Mouse (Mus musculus): Measurements from ENCODE around the gene Anxa2. TPM values are rescaled to one million over a fixed set of nuclear protein-coding genes. Genes with fewer than 3 reads are reported as not detected.
A peak's percentile ranks its signal among the peaks of the same experiment; 100 is the strongest.

Anxa2 gene
- polyA plus RNA-seq, 1 experiment from 2014 or later, result 228 TPM

DNA sequence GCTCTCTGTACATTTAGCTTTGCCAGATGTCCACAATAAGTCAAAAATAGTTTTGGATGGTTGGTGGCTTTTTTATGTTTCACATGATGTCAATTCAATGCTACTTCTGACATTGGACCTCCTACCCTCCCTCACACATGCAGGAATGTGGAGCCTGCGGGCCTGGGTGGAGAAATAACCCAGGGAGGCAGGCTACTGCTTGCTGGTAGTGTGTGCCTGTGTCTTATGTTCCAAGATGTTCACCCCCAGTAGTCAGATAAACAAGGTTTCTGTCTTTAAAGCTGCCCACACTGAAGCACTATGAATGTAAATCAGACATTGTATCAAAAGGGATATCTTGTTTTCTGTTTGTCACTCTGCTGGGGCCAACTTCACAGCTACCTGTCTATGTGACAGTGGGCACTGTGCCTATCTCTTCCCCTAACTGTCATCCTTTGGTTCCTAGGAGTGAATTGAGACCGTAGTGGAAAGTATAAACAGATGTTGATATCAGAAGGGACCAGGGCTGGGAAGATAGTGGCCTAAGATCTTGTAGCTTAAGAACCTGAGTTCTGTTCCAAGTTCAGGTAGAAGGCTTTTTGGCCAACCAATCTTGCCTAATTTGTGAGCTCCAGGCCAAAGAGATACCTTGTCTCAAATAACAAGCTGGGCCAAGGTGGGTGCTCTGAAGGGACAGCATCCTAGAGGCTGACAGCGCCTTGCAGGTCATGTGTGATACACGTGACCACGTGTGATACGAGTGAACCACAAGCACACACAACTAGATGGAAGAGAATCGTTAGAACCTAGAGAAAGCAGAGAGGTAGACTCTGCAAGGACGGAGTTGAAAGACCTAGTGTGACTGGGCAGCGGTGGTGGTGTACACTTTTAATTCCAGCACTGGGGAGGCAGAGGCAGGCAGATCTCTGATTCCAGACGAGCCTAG is 1.3 kb upstream of the Anxa2 start:
- ATAC-seq (ENCODE audit: low FRiP score, low read depth), result no peak
- Histone ChIP-seq H3K4me3 (no peak overlapping the region), H3K9me3 (no peaks in the 10 kb centered on the region), H3K27ac (replicated peaks) (no peak overlapping the region), H3K9ac (replicated peaks) (no peak overlapping the region), H3K4me1 (peaks cover 18% of the 10 kb centered on the region), H3K36me3 (no peaks in the 10 kb centered on the region), H3K4me2 (replicated peaks) (no peak overlapping the region), H3K27me3 (peaks cover 45% of the 10 kb centered on the region)
- 92% methylated on average over 10 of the region's 10 CpGs for WGBS

DNA sequence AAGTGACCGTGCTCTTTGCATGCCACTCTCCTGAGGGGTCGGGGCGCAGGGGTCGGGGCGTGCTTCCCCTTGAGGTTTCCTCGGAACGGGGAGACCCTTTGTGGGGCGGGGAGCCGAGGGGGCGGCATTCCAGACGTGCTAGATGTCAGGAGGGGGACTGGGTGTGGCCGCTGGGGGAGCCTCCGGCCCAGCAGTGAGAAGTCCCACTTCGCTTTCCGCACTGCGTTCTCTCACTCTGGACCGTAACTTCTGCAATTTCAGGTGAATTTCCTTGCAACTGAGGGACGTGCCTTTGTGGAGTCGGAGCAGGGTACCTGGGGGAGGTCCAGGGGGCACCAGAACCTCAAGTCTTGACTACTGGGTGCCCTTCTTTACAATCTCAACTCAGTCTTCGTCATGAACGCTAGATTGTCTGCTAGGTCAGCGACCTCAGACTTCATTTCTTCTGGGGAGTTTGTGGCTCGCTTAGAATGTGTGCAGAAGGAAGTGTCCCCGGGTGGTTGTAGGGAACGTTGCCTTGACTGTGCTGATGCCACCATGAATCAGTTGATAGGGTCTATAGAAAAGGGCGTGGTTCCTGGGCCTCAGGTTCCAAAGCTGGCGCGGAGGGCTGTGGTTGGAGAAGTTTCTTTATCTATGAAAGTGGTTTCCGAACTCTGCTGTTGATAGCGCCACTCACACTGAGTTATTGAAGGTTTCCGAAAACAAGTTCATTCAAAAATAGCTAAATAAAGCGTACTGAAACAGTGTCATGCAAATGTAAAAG is 664 bp downstream of the Anxa2 start:
- Histone ChIP-seq H3K9ac (replicated peaks) (peak overlapping the region; percentile 49), H3K36me3 (no peaks in the 10 kb centered on the region), H3K9me3 (no peaks in the 10 kb centered on the region), H3K4me2 (replicated peaks) (peak overlapping the region; percentile 58), H3K4me1 (peaks cover 22% of the 10 kb centered on the region), H3K4me3 (peak overlapping the region; percentile 41), H3K27ac (replicated peaks) (no peak overlapping the region), H3K27me3 (peaks cover 48% of the 10 kb centered on the region)
- ATAC-seq (ENCODE audit: low FRiP score, low read depth), result no peak
- WGBS, result 7% methylated on average over 31 of the region's 32 CpGs

DNA sequence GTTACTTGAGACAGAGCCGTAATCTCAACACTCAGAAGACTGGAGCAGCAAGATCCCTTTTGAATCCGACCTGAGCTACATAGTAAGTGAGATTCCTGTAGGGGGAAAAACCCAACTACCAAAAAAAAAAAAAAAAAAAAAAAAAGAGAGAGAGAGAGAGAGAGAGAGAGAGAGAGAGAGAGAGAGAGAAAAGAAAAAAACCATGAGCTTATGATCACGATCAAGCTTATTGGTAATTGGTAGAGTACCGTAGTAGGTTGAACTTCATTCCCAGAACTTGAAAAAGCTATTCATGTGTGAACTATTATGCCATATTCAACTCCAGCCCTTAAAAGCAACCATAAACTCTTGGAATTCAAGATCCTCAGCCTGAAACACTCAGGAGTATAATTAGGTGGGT is 1.3 kb downstream of the Anxa2 start:
- ATAC-seq (ENCODE audit: low FRiP score, low read depth), result no peak
- Histone ChIP-seq H3K27me3 (peaks cover 48% of the 10 kb centered on the region), H3K4me3 (no peak overlapping the region), H3K4me1 (peaks cover 23% of the 10 kb centered on the region), H3K27ac (replicated peaks) (no peak overlapping the region), H3K4me2 (replicated peaks) (peak overlapping the region; percentile 58; the same call in 1 of the 2 replicates), H3K9me3 (no peaks in the 10 kb centered on the region), H3K9ac (replicated peaks) (no peak overlapping the region), H3K36me3 (no peaks in the 10 kb centered on the region)
- 57% methylated on average over 4 of the region's 4 CpGs for WGBS

DNA sequence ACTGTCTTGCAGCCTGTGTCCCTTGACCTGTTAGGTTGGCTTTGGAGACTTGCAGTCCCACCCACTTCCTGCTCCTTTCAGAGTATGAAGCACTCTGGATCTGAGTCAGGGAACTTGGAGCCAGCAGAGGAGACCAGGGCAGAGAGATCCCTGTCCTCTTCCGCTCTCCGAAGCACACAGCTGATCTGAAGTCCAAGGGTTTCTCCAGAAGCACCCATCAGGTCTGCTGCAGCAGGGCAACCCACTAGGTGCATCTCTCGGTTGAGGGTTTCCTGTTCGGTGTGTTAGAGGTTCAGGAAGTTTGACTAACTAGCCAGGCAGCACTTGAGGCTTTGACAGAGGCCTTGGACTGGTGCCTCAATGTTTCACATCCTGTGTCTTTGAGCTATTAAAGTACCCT is 2.0 kb downstream of the Anxa2 start:
- WGBS, result 83% methylated on average over 4 of the region's 4 CpGs
- ATAC-seq (ENCODE audit: low FRiP score, low read depth), result no peak
- Histone ChIP-seq H3K9me3 (no peaks in the 10 kb centered on the region), H3K4me2 (replicated peaks) (no peak overlapping the region), H3K4me1 (peaks cover 23% of the 10 kb centered on the region), H3K36me3 (no peaks in the 10 kb centered on the region), H3K4me3 (no peak overlapping the region), H3K9ac (replicated peaks) (no peak overlapping the region), H3K27me3 (peaks cover 48% of the 10 kb centered on the region), H3K27ac (replicated peaks) (no peak overlapping the region)

DNA sequence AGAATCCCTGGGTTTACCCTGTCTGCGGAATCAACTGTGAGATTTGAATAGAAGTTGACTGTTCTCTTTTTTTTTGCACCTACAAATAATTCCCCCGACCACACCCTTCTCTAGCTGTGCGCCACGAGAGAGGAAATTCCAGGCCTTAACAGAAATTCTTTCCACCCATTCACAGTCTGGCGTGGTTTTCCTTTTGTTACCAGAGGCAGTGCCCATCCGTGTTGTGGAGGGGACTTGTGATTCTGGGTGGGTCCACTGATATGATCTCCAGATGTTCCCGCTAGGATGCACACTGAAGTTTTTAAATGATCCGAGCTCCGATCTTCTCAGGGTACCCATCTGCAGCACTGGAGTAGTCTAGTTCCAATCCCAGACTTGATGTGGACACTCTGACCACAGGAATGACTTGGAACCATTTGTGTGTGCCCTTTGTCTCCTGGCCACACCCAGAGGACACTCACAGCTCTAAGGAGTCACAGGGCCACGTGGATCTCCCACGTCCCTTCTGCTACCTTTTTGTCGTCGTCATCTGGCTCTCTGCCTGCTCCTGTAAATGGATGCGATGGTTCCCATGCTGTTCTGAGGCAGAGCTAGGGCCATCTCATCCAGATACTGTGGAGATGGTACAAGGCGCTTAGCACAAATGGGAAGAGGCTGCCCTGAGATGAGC is 3.1 kb downstream of the Anxa2 start:
- Histone ChIP-seq H3K9me3 (no peaks in the 10 kb centered on the region), H3K4me2 (replicated peaks) (no peak overlapping the region), H3K4me3 (no peak overlapping the region), H3K36me3 (no peaks in the 10 kb centered on the region), H3K27me3 (peaks cover 48% of the 10 kb centered on the region), H3K9ac (replicated peaks) (no peak overlapping the region), H3K4me1 (peaks cover 23% of the 10 kb centered on the region), H3K27ac (replicated peaks) (no peak overlapping the region)
- ATAC-seq (ENCODE audit: low FRiP score, low read depth), result no peak
- 85% methylated on average over 15 of the region's 15 CpGs for WGBS

DNA sequence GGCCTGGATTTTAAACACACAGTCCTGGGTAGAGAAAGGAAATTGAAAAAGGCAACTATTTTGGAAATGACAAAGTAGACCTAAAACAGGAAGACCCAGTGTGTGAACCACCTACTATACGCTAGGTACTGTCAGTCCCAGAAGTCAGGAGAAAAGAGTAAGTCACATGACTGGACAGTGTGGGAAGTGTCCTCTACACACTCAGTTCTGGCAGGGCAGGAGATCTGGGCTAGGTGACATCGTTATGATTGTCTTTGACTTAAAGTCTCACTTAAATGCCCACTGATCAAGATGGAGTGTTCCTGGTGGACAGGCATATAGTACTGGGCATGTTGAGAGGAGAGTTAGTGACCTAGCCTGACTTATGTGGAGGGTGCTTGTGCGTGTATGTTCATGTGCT is 3.7 kb downstream of the Anxa2 start:
- Histone ChIP-seq H3K9me3 (no peaks in the 10 kb centered on the region), H3K9ac (replicated peaks) (no peak overlapping the region), H3K4me1 (peaks cover 23% of the 10 kb centered on the region), H3K27ac (replicated peaks) (no peak overlapping the region), H3K36me3 (no peaks in the 10 kb centered on the region), H3K4me3 (no peak overlapping the region), H3K27me3 (peaks cover 47% of the 10 kb centered on the region), H3K4me2 (replicated peaks) (no peak overlapping the region)
- ATAC-seq (ENCODE audit: low FRiP score, low read depth), result no peak
- WGBS, result 95% methylated on average over 3 of the region's 3 CpGs

DNA sequence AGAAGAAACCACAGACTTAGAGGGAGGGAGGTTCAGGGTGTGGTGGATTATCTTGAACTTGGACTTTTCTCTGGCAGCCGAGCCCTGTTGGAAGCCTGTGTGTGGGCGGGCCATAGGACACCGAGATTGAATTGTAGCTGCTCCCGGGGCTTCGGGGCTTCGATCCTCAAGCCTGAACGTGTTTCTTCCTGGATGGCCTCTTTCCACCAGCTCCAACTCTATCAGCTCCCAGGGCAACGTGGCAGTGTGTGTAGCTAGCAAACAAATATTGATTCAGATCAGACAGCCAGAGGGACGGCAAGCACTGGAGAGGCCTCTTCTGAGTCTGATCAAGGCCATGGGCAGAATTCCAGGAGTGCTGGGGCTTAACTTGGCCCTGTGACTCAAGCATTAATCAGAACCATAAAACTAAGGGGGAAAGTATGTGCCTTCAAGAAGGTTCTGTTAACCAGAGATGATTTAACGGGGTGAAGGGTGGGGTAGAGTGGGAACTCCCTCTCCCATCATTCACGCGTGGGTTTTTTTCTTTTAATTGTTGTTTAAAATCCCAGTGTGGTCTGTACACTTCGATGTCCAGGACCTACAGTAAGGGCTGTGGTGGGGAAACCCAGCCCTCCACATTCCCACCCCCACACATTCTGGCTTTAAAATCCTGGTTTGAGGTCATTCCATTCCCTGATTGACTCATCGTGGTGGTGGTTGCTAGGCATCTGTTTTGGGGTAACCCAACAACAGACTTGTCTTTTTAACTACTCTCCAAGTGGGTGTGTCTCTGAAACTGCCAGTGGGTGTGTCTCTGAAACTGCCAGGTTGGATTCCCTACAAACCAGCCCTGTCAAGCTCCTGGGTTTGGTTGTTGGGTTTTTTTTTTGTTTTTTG is 4.6 kb downstream of the Anxa2 start:
- Histone ChIP-seq H3K27ac (replicated peaks) (no peak overlapping the region), H3K4me3 (no peak overlapping the region), H3K27me3 (peaks cover 39% of the 10 kb centered on the region), H3K9ac (replicated peaks) (no peak overlapping the region), H3K4me1 (peaks cover 23% of the 10 kb centered on the region), H3K36me3 (no peaks in the 10 kb centered on the region), H3K4me2 (replicated peaks) (no peak overlapping the region), H3K9me3 (no peaks in the 10 kb centered on the region)
- ATAC-seq (ENCODE audit: low FRiP score, low read depth), result no peak
- WGBS, result 67% methylated on average over 14 of the region's 14 CpGs

DNA sequence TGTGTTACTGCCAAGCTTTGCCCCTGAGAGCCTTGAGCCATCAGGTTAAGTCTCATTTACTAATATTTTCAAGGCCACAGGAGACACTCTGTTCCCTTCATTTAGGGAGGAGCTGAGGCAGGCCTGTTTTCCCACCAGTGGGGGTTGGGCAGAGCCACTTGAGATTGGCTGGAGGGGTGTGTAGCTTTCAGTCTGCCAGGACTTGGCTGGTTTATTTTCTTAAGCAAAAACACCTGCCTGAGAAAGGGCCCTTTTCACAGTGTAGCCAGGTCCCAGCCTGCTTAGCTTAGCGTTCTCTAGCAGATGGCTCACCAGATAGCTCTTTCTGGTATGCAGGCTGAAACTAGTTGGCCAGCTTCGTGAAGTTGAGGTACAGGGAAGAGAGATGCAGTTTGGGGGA is 5.6 kb downstream of the Anxa2 start:
- H3K36me3 ChIP-seq, result no peaks in the 10 kb centered on the region
- peaks cover 13% of the 10 kb centered on the region for H3K4me1 ChIP-seq
- H3K9me3 ChIP-seq, result no peaks in the 10 kb centered on the region
- H3K9ac ChIP-seq (replicated peaks), result no peak overlapping the region
- 70% methylated on average over 2 of the region's 2 CpGs for WGBS
- peaks cover 29% of the 10 kb centered on the region for H3K27me3 ChIP-seq
- H3K27ac ChIP-seq (replicated peaks), result no peak overlapping the region
- no peak for ATAC-seq (ENCODE audit: low FRiP score, low read depth)
- no peak overlapping the region for H3K4me2 ChIP-seq (replicated peaks)
- H3K4me3 ChIP-seq, result no peak overlapping the region

DNA sequence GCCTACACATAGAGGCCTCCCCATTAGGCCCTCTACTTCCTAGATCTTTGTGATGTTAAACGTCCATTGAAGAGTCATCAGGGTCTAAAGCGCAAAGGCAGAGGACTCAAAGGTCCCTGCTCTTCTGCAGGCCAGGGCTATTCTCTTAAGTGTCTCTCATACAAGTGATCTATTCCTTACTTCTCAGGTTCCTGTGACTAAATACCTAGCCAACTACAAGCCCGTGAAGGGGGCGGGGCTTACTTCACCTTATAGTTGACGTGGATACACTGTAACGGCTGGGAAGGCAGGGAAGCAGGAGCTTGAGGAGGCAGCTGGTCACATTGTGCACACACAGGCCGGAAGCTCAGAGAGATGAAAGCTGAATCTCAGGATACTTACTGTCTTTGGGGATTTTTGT is 6.5 kb downstream of the Anxa2 start:
- Histone ChIP-seq H3K9me3 (no peaks in the 10 kb centered on the region), H3K27me3 (peaks cover 21% of the 10 kb centered on the region), H3K4me1 (peaks cover 9% of the 10 kb centered on the region), H3K27ac (replicated peaks) (no peak overlapping the region), H3K4me3 (no peak overlapping the region), H3K36me3 (no peaks in the 10 kb centered on the region), H3K9ac (replicated peaks) (no peak overlapping the region), H3K4me2 (replicated peaks) (no peak overlapping the region)
- ATAC-seq (ENCODE audit: low FRiP score, low read depth), result no peak
- 92% methylated on average over 7 of the region's 7 CpGs for WGBS

DNA sequence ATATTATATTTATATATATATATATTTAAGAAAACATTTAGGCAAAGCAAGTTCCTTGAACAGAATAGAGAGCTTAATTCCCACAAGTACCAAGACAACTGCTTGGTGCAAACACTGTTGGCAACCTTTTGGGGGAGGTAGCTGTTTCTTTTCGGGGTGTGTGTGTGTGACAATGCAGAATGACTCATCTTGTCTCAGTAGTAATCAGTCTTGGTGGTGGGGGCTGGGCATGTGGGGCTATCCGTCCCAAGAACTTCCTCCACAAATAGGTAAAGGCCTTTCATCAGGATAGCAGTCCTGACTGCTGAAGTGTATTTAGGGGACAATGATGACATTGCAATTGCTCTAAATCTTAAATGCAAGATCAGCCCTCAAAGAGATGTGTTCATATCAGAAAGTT is 9.6 kb downstream of the Anxa2 start:
- H3K9ac ChIP-seq (replicated peaks), result no peak overlapping the region
- H3K27me3 ChIP-seq, result no peaks in the 10 kb centered on the region
- H3K4me2 ChIP-seq (replicated peaks), result no peak overlapping the region
- ATAC-seq (ENCODE audit: low FRiP score, low read depth), result no peak
- 90% methylated on average over 2 of the region's 2 CpGs for WGBS
- no peak overlapping the region for H3K4me3 ChIP-seq
- H3K27ac ChIP-seq (replicated peaks), result no peak overlapping the region
- H3K36me3 ChIP-seq, result no peaks in the 10 kb centered on the region
- H3K9me3 ChIP-seq, result no peaks in the 10 kb centered on the region
- peaks cover 13% of the 10 kb centered on the region for H3K4me1 ChIP-seq

DNA sequence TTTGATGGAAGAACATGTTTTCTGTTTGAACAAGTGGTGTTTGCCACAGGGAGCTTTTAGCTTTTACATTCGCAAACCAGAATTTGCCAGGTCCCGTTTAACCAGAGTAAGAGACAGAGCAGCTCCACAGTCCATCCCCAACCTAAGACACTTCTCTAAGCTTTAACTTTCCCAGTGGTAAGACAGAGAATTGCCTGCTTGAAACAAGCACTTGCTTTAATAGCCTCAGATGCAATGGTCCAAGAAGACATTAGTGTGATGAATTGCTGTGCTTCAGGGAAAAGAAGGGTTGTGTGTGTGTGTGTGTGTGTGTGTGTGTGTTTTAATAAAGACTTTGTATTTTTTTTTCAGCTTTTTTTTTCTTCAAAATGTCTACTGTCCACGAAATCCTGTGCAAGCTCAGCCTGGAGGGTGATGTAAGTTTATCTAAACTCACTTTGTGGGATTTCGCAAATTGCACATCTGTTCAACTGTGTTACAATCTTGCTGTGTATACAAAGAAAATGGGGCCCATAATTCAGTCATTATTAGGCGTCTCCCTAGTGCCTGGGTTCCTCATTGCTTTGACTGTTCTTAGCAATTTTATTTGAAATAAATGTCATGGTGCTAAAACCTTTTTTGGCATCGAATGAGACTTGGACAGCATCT is 10.8 kb downstream of the Anxa2 start:
- 88% methylated on average over 6 of the region's 6 CpGs for WGBS
- no peak overlapping the region for H3K4me2 ChIP-seq (replicated peaks)
- H3K4me3 ChIP-seq, result no peak overlapping the region
- no peaks in the 10 kb centered on the region for H3K27me3 ChIP-seq
- H3K27ac ChIP-seq (replicated peaks), result no peak overlapping the region
- no peak overlapping the region for H3K9ac ChIP-seq (replicated peaks)
- no peaks in the 10 kb centered on the region for H3K36me3 ChIP-seq
- no peak for ATAC-seq (ENCODE audit: low FRiP score, low read depth)
- H3K9me3 ChIP-seq, result no peaks in the 10 kb centered on the region
- H3K4me1 ChIP-seq, result peaks cover 16% of the 10 kb centered on the region
